Mouse (Mus musculus) erythroblast, embryonic 14.5 days (primary cell): Measurements from ENCODE around the gene Abl2.

Source experiments
- GATA1 ChIP-seq: IDR thresholded peaks from 2 replicates; pipeline ENCODE4 v1.6.1; 2012; ENCODE audit warnings: low read length, inconsistent platforms, mixed read lengths
- TAL1 ChIP-seq: IDR thresholded peaks from 3 replicates; pipeline ENCODE4 v1.6.1; 2012; ENCODE audit warnings: low read length, inconsistent platforms, mixed read lengths

- TF ChIP-seq GATA1 (no peak), TAL1 (no peak)
Measured at GRCm38 (mm10) chr1:156677230-156677629, 118.6 kb downstream of the Abl2 start.
